Mouse (Mus musculus): ENCODE results near the gene Scn1b. TPM values are rescaled to one million over a fixed set of nuclear protein-coding genes. Genes with fewer than 3 reads are reported as not detected.

The Scn1b gene
- polyA plus RNA-seq, 1 experiment from 2014 or later, result 9.4 TPM

- 70% methylated on average over 11 of the region's 11 CpGs for WGBS
These were observed 35.5 kb upstream of the Scn1b start for GRCm38 (mm10) chr7:31162324-31162723.

GRCm38 (mm10) chr7:31161831-31162230 is 35.0 kb upstream of the Scn1b start:
- Histone ChIP-seq H3K9ac (ENCODE audit: low read depth, low read length) (no peak overlapping the region), H3K27me3 (replicated peaks; ENCODE audit: control insufficient read depth, insufficient read depth, low read length) (no peaks in the 10 kb centered on the region), H3K36me3 (ENCODE audit: control insufficient read depth, insufficient read depth, low read length) (no peaks in the 10 kb centered on the region), H3K27ac (replicated peaks; ENCODE audit: low read depth, low read length) (no peak overlapping the region), H3K4me1 (ENCODE audit: control insufficient read depth, insufficient read depth, low read length) (no peaks in the 10 kb centered on the region), H3K4me3 (ENCODE audit: low read depth, low read length) (no peak overlapping the region), H3K4me2 (ENCODE audit: low read depth, low read length) (no peak overlapping the region), H3K9me3 (ENCODE audit: control insufficient read depth, low read length) (no peaks in the 10 kb centered on the region)
- DNase-seq (ENCODE audit: low spot score) (no peak), ATAC-seq (ENCODE audit: low read depth) (no peak)
- WGBS, result 59% methylated on average over 3 of the region's 3 CpGs

More at GRCm38 (mm10) chr7:31162324-31162723, 35.5 kb upstream of the Scn1b start:
- Histone ChIP-seq H3K9ac (ENCODE audit: low read depth, low read length) (no peak overlapping the region), H3K4me1 (ENCODE audit: control insufficient read depth, insufficient read depth, low read length) (no peaks in the 10 kb centered on the region), H3K27me3 (replicated peaks; ENCODE audit: control insufficient read depth, insufficient read depth, low read length) (no peaks in the 10 kb centered on the region), H3K36me3 (ENCODE audit: control insufficient read depth, insufficient read depth, low read length) (no peaks in the 10 kb centered on the region), H3K9me3 (ENCODE audit: control insufficient read depth, low read length) (no peaks in the 10 kb centered on the region), H3K4me3 (ENCODE audit: low read depth, low read length) (no peak overlapping the region), H3K4me2 (ENCODE audit: low read depth, low read length) (no peak overlapping the region), H3K27ac (replicated peaks; ENCODE audit: low read depth, low read length) (no peak overlapping the region)
- DNase-seq (ENCODE audit: low spot score), result peak; percentile 26
- ATAC-seq (ENCODE audit: low read depth), result no peak

GRCm38 (mm10) chr7:31161246-31161645 is 34.4 kb upstream of the Scn1b start:
- ATAC-seq (ENCODE audit: low read depth) (no peak), DNase-seq (ENCODE audit: low spot score) (no peak)
- 71% methylated on average over 3 of the region's 3 CpGs for WGBS
- Histone ChIP-seq H3K4me3 (ENCODE audit: low read depth, low read length) (no peak overlapping the region), H3K36me3 (ENCODE audit: control insufficient read depth, insufficient read depth, low read length) (no peaks in the 10 kb centered on the region), H3K4me2 (ENCODE audit: low read depth, low read length) (no peak overlapping the region), H3K4me1 (ENCODE audit: control insufficient read depth, insufficient read depth, low read length) (no peaks in the 10 kb centered on the region), H3K9ac (ENCODE audit: low read depth, low read length) (no peak overlapping the region), H3K9me3 (ENCODE audit: control insufficient read depth, low read length) (no peaks in the 10 kb centered on the region), H3K27ac (replicated peaks; ENCODE audit: low read depth, low read length) (no peak overlapping the region), H3K27me3 (replicated peaks; ENCODE audit: control insufficient read depth, insufficient read depth, low read length) (no peaks in the 10 kb centered on the region)

DNA sequence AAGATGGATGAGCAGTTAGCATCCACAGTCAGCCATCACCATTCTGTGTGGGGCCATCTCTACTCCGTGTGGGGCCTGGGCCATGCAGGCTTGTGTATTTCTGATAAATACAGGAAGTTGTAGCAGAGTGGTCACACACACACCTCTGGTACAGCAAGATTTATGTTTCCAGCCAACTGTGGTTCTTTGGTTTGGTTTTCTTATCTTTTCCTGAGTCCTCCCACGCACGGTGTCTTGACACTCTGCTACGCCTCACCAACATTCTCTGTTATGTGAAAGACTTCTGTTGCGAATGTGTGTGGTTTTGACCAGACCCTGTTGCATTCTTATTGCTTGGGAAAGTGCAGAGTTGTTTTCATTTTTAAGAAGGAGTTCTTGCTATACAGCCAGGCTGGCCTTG is 34.0 kb upstream of the Scn1b start:
- no peaks in the 10 kb centered on the region for H3K4me1 ChIP-seq (ENCODE audit: control insufficient read depth, insufficient read depth, low read length)
- no peak overlapping the region for H3K9ac ChIP-seq (ENCODE audit: low read depth, low read length)
- no peak overlapping the region for H3K27ac ChIP-seq (replicated peaks; ENCODE audit: low read depth, low read length)
- ATAC-seq (ENCODE audit: low read depth), result no peak
- no peaks in the 10 kb centered on the region for H3K36me3 ChIP-seq (ENCODE audit: control insufficient read depth, insufficient read depth, low read length)
- H3K27me3 ChIP-seq (replicated peaks; ENCODE audit: control insufficient read depth, insufficient read depth, low read length), result no peaks in the 10 kb centered on the region
- WGBS, result 90% methylated on average over 5 of the region's 5 CpGs
- no peaks in the 10 kb centered on the region for H3K9me3 ChIP-seq (ENCODE audit: control insufficient read depth, low read length)
- H3K4me2 ChIP-seq (ENCODE audit: low read depth, low read length), result no peak overlapping the region
- no peak overlapping the region for H3K4me3 ChIP-seq (ENCODE audit: low read depth, low read length)
- DNase-seq (ENCODE audit: low spot score), result no peak

GRCm38 (mm10) chr7:31156034-31156928 is 29.5 kb upstream of the Scn1b start:
- Histone ChIP-seq H3K4me2 (ENCODE audit: low read depth, low read length) (no peak overlapping the region), H3K27ac (replicated peaks; ENCODE audit: low read depth, low read length) (no peak overlapping the region)

GRCm38 (mm10) chr7:31155296-31156033 is 28.7 kb upstream of the Scn1b start, which contains the start of gene Gramd1a:
Gene Gramd1a, minus strand, starts transcription at chr7:31155896.
- Histone ChIP-seq H3K36me3 (ENCODE audit: control insufficient read depth, insufficient read depth, low read length) (no peaks in the 10 kb centered on the region), H3K9me3 (ENCODE audit: control insufficient read depth, low read length) (no peaks in the 10 kb centered on the region), H3K27ac (replicated peaks; ENCODE audit: low read depth, low read length) (no peak within 1 kb of the TSS), H3K9ac (ENCODE audit: low read depth, low read length) (no peak within 1 kb of the TSS), H3K4me2 (ENCODE audit: low read depth, low read length) (no peak within 1 kb of the TSS), H3K27me3 (replicated peaks; ENCODE audit: control insufficient read depth, insufficient read depth, low read length) (no peaks in the 10 kb centered on the region), H3K4me3 (ENCODE audit: low read depth, low read length) (no peak within 1 kb of the TSS), H3K4me1 (ENCODE audit: control insufficient read depth, insufficient read depth, low read length) (0 out of 2 replicates have a peak, but pooled peaks cover 8% of the 10 kb centered on the region)
- DNase-seq (ENCODE audit: low spot score) (peak; percentile 24), ATAC-seq (ENCODE audit: low read depth) (no peak)
- WGBS, result 60% methylated on average over 5 of the region's 5 CpGs

More at GRCm38 (mm10) chr7:31156034-31156928, 29.5 kb upstream of the Scn1b start:
- no peaks in the 10 kb centered on the region for H3K27me3 ChIP-seq (replicated peaks; ENCODE audit: control insufficient read depth, insufficient read depth, low read length)
- DNase-seq (ENCODE audit: low spot score) (no peak), ATAC-seq (ENCODE audit: low read depth) (no peak)
- WGBS, result 43% methylated on average over 17 of the region's 19 CpGs
- H3K9ac ChIP-seq (ENCODE audit: low read depth, low read length), result no peak overlapping the region
- no peaks in the 10 kb centered on the region for H3K36me3 ChIP-seq (ENCODE audit: control insufficient read depth, insufficient read depth, low read length)
- no peak overlapping the region for H3K4me3 ChIP-seq (ENCODE audit: low read depth, low read length)
- H3K4me1 ChIP-seq (ENCODE audit: control insufficient read depth, insufficient read depth, low read length), result 0 out of 2 replicates have a peak, but pooled peaks cover 6% of the 10 kb centered on the region
- H3K9me3 ChIP-seq (ENCODE audit: control insufficient read depth, low read length), result no peaks in the 10 kb centered on the region

GRCm38 (mm10) chr7:31153536-31154320 is 26.9 kb upstream of the Scn1b start:
- Histone ChIP-seq H3K27ac (replicated peaks; ENCODE audit: low read depth, low read length) (no peak overlapping the region), H3K9ac (ENCODE audit: low read depth, low read length) (no peak overlapping the region), H3K4me2 (ENCODE audit: low read depth, low read length) (no peak overlapping the region), H3K27me3 (replicated peaks; ENCODE audit: control insufficient read depth, insufficient read depth, low read length) (no peaks in the 10 kb centered on the region), H3K4me3 (ENCODE audit: low read depth, low read length) (no peak overlapping the region), H3K36me3 (ENCODE audit: control insufficient read depth, insufficient read depth, low read length) (no peaks in the 10 kb centered on the region), H3K9me3 (ENCODE audit: control insufficient read depth, low read length) (no peaks in the 10 kb centered on the region), H3K4me1 (ENCODE audit: control insufficient read depth, insufficient read depth, low read length) (peaks cover 18% of the 10 kb centered on the region; the same call in 1 of the 2 replicates)
- DNase-seq (ENCODE audit: low spot score) (no peak), ATAC-seq (ENCODE audit: low read depth) (no peak)
- 86% methylated on average over 6 of the region's 6 CpGs for WGBS

Data from embryonic facial prominence, embryonic 14.5 days (tissue).